Mouse (Mus musculus) CH12.LX (cell line): ENCODE results near the gene Sec24c. TPM values are rescaled to one million over a fixed set of nuclear protein-coding genes. Genes with fewer than 3 reads are reported as not detected.

ENCODE experiments used
- DNase-seq: peaks from one replicate; pipeline ENCODE4 v3.0.0-alpha.2; 2013; ENCODE audit errors: extremely low read depth
- H3K27ac ChIP-seq: 2 replicates; pipeline ENCODE4 v1.5.1; 2012; ENCODE audit warnings: low read depth, mild to moderate bottlenecking, control low read depth, moderate library complexity; ENCODE audit not compliant: insufficient read depth
- H3K27me3 ChIP-seq: replicated peaks from 2 replicates; pipeline ENCODE3; 2012; ENCODE audit warnings: inconsistent platforms
- H3K36me3 ChIP-seq, 2 experiments: replicated peaks in 1 of 2; 2 replicates each; pipeline versions ENCODE3 to v1.6.1; 2012; ENCODE audit warnings: inconsistent platforms in 1 of 2, low read length in 1 of 2, mild to moderate bottlenecking in 1 of 2, mixed read lengths in 1 of 2, moderate library complexity in 1 of 2; ENCODE audit not compliant: control insufficient read depth in 1 of 2, insufficient read depth in 1 of 2
- H3K4me1 ChIP-seq, 2 experiments: 2 replicates each; pipeline ENCODE4 v1.6.1; 2012; ENCODE audit warnings: inconsistent platforms in 1 of 2, moderate library complexity in 1 of 2; ENCODE audit not compliant: insufficient read depth in 2 of 2, control insufficient read depth in 1 of 2
- H3K4me2 ChIP-seq: 2 replicates; pipeline ENCODE4 v1.6.1; 2012; ENCODE audit warnings: low read depth, mild to moderate bottlenecking, control low read depth; ENCODE audit not compliant: poor library complexity, insufficient read depth, severe bottlenecking
- H3K4me3 ChIP-seq, 3 experiments: fragments of 150-350 bp in 1 of 3; sonication (generic) in 1 of 3; replicated peaks in 1 of 3; 2 replicates each; pipeline versions ENCODE3 to v1.5.1; 2011 to 2012; ENCODE audit warnings: low read depth in 2 of 3, low read length in 2 of 3, mild to moderate bottlenecking in 2 of 3, moderate library complexity in 2 of 3, control low read depth in 1 of 3, improper control_type of control experiment in 1 of 3, inconsistent platforms in 1 of 3, mixed read lengths in 1 of 3; ENCODE audit not compliant: poor library complexity in 1 of 3
- H3K79me2 ChIP-seq: replicated peaks from 2 replicates; pipeline ENCODE4 v1.6.1; 2012; ENCODE audit warnings: mild to moderate bottlenecking, moderate library complexity; ENCODE audit not compliant: control insufficient read depth, poor library complexity, insufficient read depth, severe bottlenecking; ENCODE audit errors: extremely low read depth
- H3K9ac ChIP-seq: 2 replicates; pipeline ENCODE4 v1.6.1; 2012; ENCODE audit warnings: low read depth, mild to moderate bottlenecking, control low read depth, moderate library complexity; ENCODE audit not compliant: insufficient read depth
- H3K9me3 ChIP-seq: replicated peaks from 2 replicates; pipeline ENCODE3; 2012; ENCODE audit warnings: low read length, inconsistent platforms, mixed read lengths
- BHLHE40 ChIP-seq: IDR thresholded peaks from 2 replicates; pipeline ENCODE4 v1.6.1; 2011; ENCODE audit warnings: mild to moderate bottlenecking, low read depth, low read length, improper control_type of control experiment
- CHD1 ChIP-seq: IDR thresholded peaks from 2 replicates; pipeline ENCODE4 v1.6.1; 2012; ENCODE audit warnings: low read depth, low read length, improper control_type of control experiment, inconsistent platforms
- CHD2 ChIP-seq: IDR thresholded peaks from 2 replicates; pipeline ENCODE4 v1.6.1; 2011; ENCODE audit warnings: low read length, improper control_type of control experiment
- CTCF ChIP-seq, 2 experiments: IDR thresholded peaks in 1 of 2; conservative IDR thresholded peaks in 1 of 2; 2 replicates each; pipeline ENCODE4 v1.5.1; 2011 to 2012; ENCODE audit warnings: low read depth in 2 of 2, low read length in 2 of 2, improper control_type of control experiment in 1 of 2, inconsistent platforms in 1 of 2, mild to moderate bottlenecking in 1 of 2, moderate library complexity in 1 of 2
- E2F4 ChIP-seq: IDR thresholded peaks from 2 replicates; pipeline ENCODE4 v1.6.1; 2011; ENCODE audit warnings: low read depth, low read length, improper control_type of control experiment; ENCODE audit not compliant: insufficient replicate concordance
- ELF1 ChIP-seq: IDR thresholded peaks from 2 replicates; pipeline ENCODE4 v1.6.1; 2014; ENCODE audit warnings: low read depth, mild to moderate bottlenecking, inconsistent platforms, low read length, improper control_type of control experiment
- EP300 ChIP-seq: IDR thresholded peaks from 2 replicates; pipeline ENCODE4 v1.6.1; 2011; ENCODE audit warnings: low read length, improper control_type of control experiment
- ETS1 ChIP-seq: conservative IDR thresholded peaks from 2 replicates; pipeline ENCODE4 v1.6.1; 2012; ENCODE audit warnings: low read depth, mild to moderate bottlenecking, inconsistent platforms, low read length, improper control_type of control experiment, moderate library complexity
- GABPA ChIP-seq: IDR thresholded peaks from 2 replicates; pipeline ENCODE4 v1.6.1; 2012; ENCODE audit warnings: low read depth, low read length, improper control_type of control experiment, inconsistent platforms; ENCODE audit not compliant: insufficient replicate concordance
- HCFC1 ChIP-seq: IDR thresholded peaks from 2 replicates; pipeline ENCODE4 v1.6.1; 2012; ENCODE audit warnings: low read depth, mild to moderate bottlenecking, inconsistent platforms, low read length, improper control_type of control experiment
- IRF4 ChIP-seq: IDR thresholded peaks from 2 replicates; pipeline ENCODE4 v1.6.1; 2014; ENCODE audit warnings: low read depth, mild to moderate bottlenecking, inconsistent platforms, low read length, improper control_type of control experiment
- JUN ChIP-seq: IDR thresholded peaks from 2 replicates; pipeline ENCODE4 v1.6.1; 2011; ENCODE audit warnings: low read depth, mild to moderate bottlenecking, low read length, improper control_type of control experiment, moderate library complexity; ENCODE audit not compliant: insufficient read depth
- JUND ChIP-seq: conservative IDR thresholded peaks from 2 replicates; pipeline ENCODE4 v1.6.1; 2011; ENCODE audit warnings: low read depth, low read length, improper control_type of control experiment
- KAT2A ChIP-seq: IDR thresholded peaks from 2 replicates; pipeline ENCODE4 v1.6.1; 2012; ENCODE audit warnings: low read length, improper control_type of control experiment, inconsistent platforms; ENCODE audit not compliant: insufficient replicate concordance
- MAFK ChIP-seq: IDR thresholded peaks from 2 replicates; pipeline ENCODE4 v1.6.1; 2011; ENCODE audit warnings: low read length, improper control_type of control experiment; ENCODE audit not compliant: insufficient replicate concordance
- MAX ChIP-seq: IDR thresholded peaks from 2 replicates; pipeline ENCODE4 v1.6.1; 2011; ENCODE audit warnings: low read length, improper control_type of control experiment
- MAZ ChIP-seq: IDR thresholded peaks from 2 replicates; pipeline ENCODE4 v1.6.1; 2012; ENCODE audit warnings: low read depth, mild to moderate bottlenecking, inconsistent platforms, low read length, improper control_type of control experiment, moderate library complexity
- MEF2A ChIP-seq: IDR thresholded peaks from 2 replicates; pipeline ENCODE4 v1.6.1; 2014; ENCODE audit warnings: low read depth, mild to moderate bottlenecking, inconsistent platforms, low read length, improper control_type of control experiment, borderline replicate concordance
- MXI1 ChIP-seq: IDR thresholded peaks from 2 replicates; pipeline ENCODE4 v1.6.1; 2011; ENCODE audit warnings: mild to moderate bottlenecking, low read depth, low read length, improper control_type of control experiment
- MYC ChIP-seq: IDR thresholded peaks from 2 replicates; pipeline ENCODE4 v1.6.1; 2011; ENCODE audit warnings: low read depth, mild to moderate bottlenecking, improper control_type of control experiment, low read length
- NELFE ChIP-seq: IDR thresholded peaks from 2 replicates; pipeline ENCODE4 v1.6.1; 2011; ENCODE audit warnings: low read depth, low read length, improper control_type of control experiment
- NRF1 ChIP-seq: IDR thresholded peaks from 2 replicates; pipeline ENCODE4 v1.6.1; 2014; ENCODE audit warnings: low read depth, mild to moderate bottlenecking, inconsistent platforms, low read length, improper control_type of control experiment, moderate library complexity
- PAX5 ChIP-seq: IDR thresholded peaks from 2 replicates; pipeline ENCODE4 v1.6.1; 2012; ENCODE audit warnings: low read length, inconsistent platforms, mixed read lengths
- POLR2A ChIP-seq: IDR thresholded peaks from 2 replicates; pipeline ENCODE4 v1.6.1; 2011; ENCODE audit warnings: low read depth, mild to moderate bottlenecking, improper control_type of control experiment, low read length
- POLR2AphosphoS2 ChIP-seq: IDR thresholded peaks from 2 replicates; pipeline ENCODE4 v1.6.1; 2011; ENCODE audit warnings: low read depth, low read length, improper control_type of control experiment
- RAD21 ChIP-seq: IDR thresholded peaks from 2 replicates; pipeline ENCODE4 v1.6.1; 2011; ENCODE audit warnings: low read depth, mild to moderate bottlenecking, low read length, improper control_type of control experiment, moderate library complexity
- RCOR1 ChIP-seq: conservative IDR thresholded peaks from 2 replicates; pipeline ENCODE4 v1.6.1; 2012; ENCODE audit warnings: low read depth, mild to moderate bottlenecking, inconsistent platforms, low read length, improper control_type of control experiment
- SIN3A ChIP-seq: IDR thresholded peaks from 2 replicates; pipeline ENCODE4 v1.6.1; 2012; ENCODE audit warnings: low read length, improper control_type of control experiment, inconsistent platforms
- SMC3 ChIP-seq: IDR thresholded peaks from 2 replicates; pipeline ENCODE4 v1.6.1; 2011; ENCODE audit warnings: low read depth, low read length, improper control_type of control experiment
- TBP ChIP-seq: conservative IDR thresholded peaks from 2 replicates; pipeline ENCODE4 v1.6.1; 2011; ENCODE audit warnings: low read depth, low read length, improper control_type of control experiment
- TCF12 ChIP-seq: IDR thresholded peaks from 2 replicates; pipeline ENCODE4 v1.6.1; 2014; ENCODE audit warnings: low read depth, mild to moderate bottlenecking, inconsistent platforms, low read length, improper control_type of control experiment
- UBTF ChIP-seq: IDR thresholded peaks from 2 replicates; pipeline ENCODE4 v1.6.1; 2012; ENCODE audit warnings: low read depth, mild to moderate bottlenecking, inconsistent platforms, low read length, improper control_type of control experiment, moderate library complexity
- USF1 ChIP-seq: IDR thresholded peaks from 2 replicates; pipeline ENCODE4 v1.6.1; 2014; ENCODE audit warnings: low read depth, mild to moderate bottlenecking, inconsistent platforms, low read length, improper control_type of control experiment
- USF2 ChIP-seq: conservative IDR thresholded peaks from 2 replicates; pipeline ENCODE4 v1.6.1; 2011; ENCODE audit warnings: low read depth, low read length, improper control_type of control experiment
- ZC3H11A ChIP-seq: IDR thresholded peaks from 2 replicates; pipeline ENCODE4 v1.6.1; 2012; ENCODE audit warnings: low read depth, mild to moderate bottlenecking, inconsistent platforms, low read length, improper control_type of control experiment
- ZKSCAN1 ChIP-seq: IDR thresholded peaks from 2 replicates; pipeline ENCODE4 v1.6.1; 2012; ENCODE audit warnings: low read depth, inconsistent platforms, low read length, improper control_type of control experiment, borderline replicate concordance
- ZMIZ1 ChIP-seq: IDR thresholded peaks from 2 replicates; pipeline ENCODE4 v1.6.1; 2012; ENCODE audit warnings: low read depth, mild to moderate bottlenecking, inconsistent platforms, low read length, improper control_type of control experiment
- ZNF384 ChIP-seq: IDR thresholded peaks from 2 replicates; pipeline ENCODE4 v1.6.1; 2012; ENCODE audit warnings: low read depth, low read length, improper control_type of control experiment, inconsistent platforms
- dilution Hi-C: fragments of 300-500 bp; cut with MboI; formaldehyde crosslinking; loops from 2 replicates; pipeline ENCODE4 v1.14.3; 2020; ENCODE audit warnings: low sequenced_read_pairs; ENCODE audit not compliant: extremely low pct_unique_long_range_greater_than_20kb, extremely low pct_ligation_motif_present
- in situ Hi-C: fragments of 300-500 bp; cut with MboI; formaldehyde crosslinking; loops from 3 replicates; pipeline ENCODE4 v1.14.3; 2019; ENCODE audit warnings: low sequenced_read_pairs, low pct_ligation_motif_present, low pct_unique_long_range_greater_than_20kb, mixed read lengths
- polyA plus RNA-seq: library from polyadenylated mRNA; unstranded; fragments of >175 nt; gene quantifications from 2 replicates; pipeline ENCODE4 v1.2.1, GENCODE M21; 2012; ENCODE audit warnings: low read depth; ENCODE audit not compliant: insufficient read length
- total RNA-seq, 2 experiments: library from RNA; depleted of rRNA; stranded (reverse); fragments of 300-350 nt in 1 of 2; fragments of >200 nt in 1 of 2; gene quantifications; 2 replicates each; pipeline ENCODE4 v1.2.3; 2012 to 2014

Gene Sec24c
- total and polyA plus RNA-seq, 3 experiments, result 51.2 to 122 (median 95.9) TPM

DNA sequence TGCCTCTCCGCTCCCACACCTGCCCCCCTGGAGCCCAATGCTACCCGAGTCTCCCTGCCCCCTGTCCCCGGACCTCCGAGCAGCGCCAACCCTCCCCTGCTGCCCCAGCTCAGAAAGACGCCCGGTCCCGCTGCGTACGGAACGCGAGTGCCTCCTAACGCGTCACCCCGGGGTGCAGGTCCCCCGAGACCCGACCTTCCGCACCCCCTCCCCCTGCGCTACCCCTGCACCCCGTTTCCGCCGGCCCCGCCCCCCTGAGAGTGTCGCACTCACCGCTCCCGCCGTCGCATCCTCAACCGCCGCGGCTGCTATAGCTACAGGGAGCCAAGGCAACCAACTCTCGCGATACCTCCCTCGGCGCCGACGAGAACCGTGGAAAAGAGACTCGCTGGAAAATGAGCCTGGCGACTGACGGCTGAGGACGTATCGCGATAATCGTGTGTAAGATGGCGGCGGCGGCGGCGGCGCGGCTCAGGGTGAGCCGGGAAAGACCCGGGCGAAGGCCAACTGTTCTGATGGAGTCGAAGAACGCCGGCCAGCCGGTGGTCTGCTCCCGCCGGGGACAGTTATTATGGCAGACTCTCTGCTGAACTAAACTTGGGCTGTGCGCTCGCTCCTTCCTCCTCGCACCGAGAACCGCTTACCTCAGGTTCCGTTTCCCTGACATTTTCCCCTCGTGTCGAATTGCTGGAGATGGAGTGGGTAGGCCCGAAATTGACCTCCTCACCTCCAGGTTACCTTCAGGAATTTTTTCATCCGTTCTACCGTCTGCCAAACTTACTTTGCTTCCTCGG is 33.3 kb upstream of the Sec24c start, which contains the start of gene Usp54:
Usp54 (minus strand) TSS at position 420 of the 794 bp plus-strand sequence.
- dilution Hi-C loops, result no loop called here
- Histone ChIP-seq H3K9me3 (no peaks in the 10 kb centered on the region), H3K27ac (peak within 1 kb of the TSS; percentile 72), H3K36me3 (peaks cover 0 to 5% of the 10 kb centered on the region in 2 experiments), H3K79me2 (peaks cover 3% of the 10 kb centered on the region), H3K4me3 (peak within 1 kb of the TSS; percentile 80 to 92 (median 88)), H3K9ac (peak within 1 kb of the TSS; percentile 93), H3K4me2 (peak within 1 kb of the TSS; percentile 90), H3K4me1 (peaks cover 0 to 19% of the 10 kb centered on the region in 2 experiments; a peak in 2 of 4 replicates), H3K27me3 (no peaks in the 10 kb centered on the region)
- in situ Hi-C loops, result no loop called here
- TF ChIP-seq GABPA (no peak), CHD2 (peak; percentile 99), MAFK (no peak), TBP (peak; percentile 59; the same call in 1 of the 2 replicates), MAZ (0 out of 2 replicates have a peak, but pooled peaks have one; percentile 78), KAT2A (no peak), RAD21 (no peak), ZMIZ1 (0 out of 2 replicates have a peak, but pooled peaks have one; percentile 74), USF1 (no peak), IRF4 (0 out of 2 replicates have a peak, but pooled peaks have one; percentile 5), ZKSCAN1 (no peak), MYC (peak; percentile 52; the same call in 1 of the 2 replicates), RCOR1 (no peak), NELFE (peak; percentile 73), MAX (peak; percentile 72), HCFC1 (peak; percentile 70), POLR2AphosphoS2 (no peak; the same call in 1 of the 2 replicates), SMC3 (no peak), UBTF (no peak), POLR2A (peak; percentile 91), E2F4 (no peak), NRF1 (peak; percentile 19; the same call in 1 of the 2 replicates), ETS1 (no peak), PAX5 (no peak), TCF12 (peak; percentile 87), CHD1 (no peak), ELF1 (peak; percentile 62; the same call in 1 of the 2 replicates), BHLHE40 (no peak), MXI1 (peak; percentile 99), JUN (no peak), SIN3A (peak; percentile 63; the same call in 1 of the 2 replicates), MEF2A (no peak), JUND (no peak), EP300 (no peak), ZC3H11A (no peak), ZNF384 (no peak), CTCF (conservative IDR thresholded peaks at IDR 0.05 in 1 of 2, IDR thresholded peaks at IDR 0.05 in 1 of 2; ENCODE audit: low read depth in 2 of 2, low read length in 2 of 2) (no peak), USF2 (no peak)
- DNase-seq, result peak; percentile 99
